Mouse (Mus musculus) CH12F3 (cell line): ENCODE data around the gene Gm29049.
"Not testable (repeated sequence)": the region's sequence is repeated elsewhere in the genome, so short reads cannot be mapped to it uniquely, and the experiment has no call there.

ENCODE experiments used
- in situ Hi-C: fragments of 300-500 bp; cut with MboI; formaldehyde crosslinking; loops from 2 replicates; pipeline ENCODE4 v1.14.3; 2020; ENCODE audit warnings: low sequenced_read_pairs

Gene Gm29049

DNA sequence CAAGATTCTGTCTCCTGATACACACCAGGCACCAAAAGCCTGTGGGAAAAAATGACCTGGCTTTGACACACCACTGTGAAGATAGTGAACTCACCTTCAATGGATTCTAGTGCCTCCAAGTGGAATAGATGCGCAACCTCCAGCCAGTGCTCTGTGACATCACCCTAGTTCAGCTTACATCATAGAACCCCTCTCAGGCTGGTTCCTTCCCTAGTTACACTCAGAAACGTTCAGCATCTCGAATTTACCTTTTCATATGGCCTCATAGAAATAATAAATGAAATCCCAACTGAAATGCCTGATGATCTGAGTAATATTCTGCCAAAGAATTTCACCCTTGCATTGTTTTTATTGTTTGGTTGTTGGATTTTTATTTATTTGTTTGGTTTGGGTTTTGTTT is at the start of gene Gm29049:
Gene Gm29049, minus strand, starts transcription at position 101 of the 400 bp plus-strand sequence.
- in situ Hi-C loops, result not testable (repeated sequence)
